Mouse (Mus musculus): ENCODE results near the gene Brix1. TPM values are rescaled to one million over a fixed set of nuclear protein-coding genes. Genes with fewer than 3 reads are reported as not detected.

Brix1 gene
- polyA plus RNA-seq, 1 experiment from 2014 or later: 64.9 TPM

GRCm38 (mm10) chr15:10490101-10490500, 4.4 kb upstream of the Brix1 start:
- H3K27me3 ChIP-seq: no peaks in the 10 kb centered on the region
- no peaks in the 10 kb centered on the region for H3K9me3 ChIP-seq
- H3K4me3 ChIP-seq: no peak overlapping the region
- H3K4me2 ChIP-seq: no peak overlapping the region
- H3K27ac ChIP-seq: no peak overlapping the region
- H3K4me1 ChIP-seq (replicated peaks): peaks cover 9% of the 10 kb centered on the region
- H3K36me3 ChIP-seq: peaks cover 30% of the 10 kb centered on the region
- 87% methylated on average over 5 of the region's 5 CpGs for WGBS
- no peak overlapping the region for H3K9ac ChIP-seq
- ATAC-seq (ENCODE audit: low FRiP score): no peak

- Histone ChIP-seq H3K9me3 (no peaks in the 10 kb centered on the region), H3K4me3 (peak overlapping the region; percentile 80), H3K27me3 (no peaks in the 10 kb centered on the region), H3K4me1 (replicated peaks) (peaks cover 19% of the 10 kb centered on the region), H3K36me3 (peaks cover 23% of the 10 kb centered on the region), H3K9ac (peak overlapping the region; percentile 58; the same call in 1 of the 2 replicates), H3K4me2 (peak overlapping the region; percentile 73), H3K27ac (no peak overlapping the region)
- WGBS: 68% methylated on average over 2 of the region's 2 CpGs
- no peak for ATAC-seq (ENCODE audit: low FRiP score)
Observed at GRCm38 (mm10) chr15:10487246-10487645, 1.5 kb upstream of the Brix1 start.

- Histone ChIP-seq H3K27me3 (no peaks in the 10 kb centered on the region), H3K9me3 (no peaks in the 10 kb centered on the region), H3K4me1 (replicated peaks) (peaks cover 19% of the 10 kb centered on the region), H3K9ac (peak overlapping the region; percentile 85), H3K27ac (peak overlapping the region; percentile 80), H3K4me2 (peak overlapping the region; percentile 73), H3K36me3 (peaks cover 24% of the 10 kb centered on the region), H3K4me3 (peak overlapping the region; percentile 80)
- peak; percentile 79 for ATAC-seq (ENCODE audit: low FRiP score)
- WGBS: 2% methylated on average over 18 of the region's 18 CpGs
Observed at GRCm38 (mm10) chr15:10486365-10486839, 655 bp upstream of the Brix1 start.

GRCm38 (mm10) chr15:10470941-10471340, 14.8 kb downstream of the Brix1 start:
- Histone ChIP-seq H3K36me3 (peaks cover 14% of the 10 kb centered on the region), H3K27ac (no peak overlapping the region), H3K4me1 (replicated peaks) (peaks cover 23% of the 10 kb centered on the region), H3K4me2 (peak overlapping the region; percentile 82), H3K9me3 (no peaks in the 10 kb centered on the region), H3K4me3 (peak overlapping the region; percentile 88), H3K9ac (peak overlapping the region; percentile 90), H3K27me3 (no peaks in the 10 kb centered on the region)
- 13% methylated on average over 3 of the region's 3 CpGs for whole genome bisulfite sequencing
- ATAC-seq (ENCODE audit: low FRiP score): no peak; the same call in 1 of the 2 replicates

- peaks cover 23% of the 10 kb centered on the region for H3K4me1 ChIP-seq (replicated peaks)
- peak within 1 kb of the TSS; percentile 82 for H3K4me2 ChIP-seq
- WGBS: under 1% methylated on average over 43 of the region's 87 CpGs
- peak within 1 kb of the TSS; percentile 88 for H3K4me3 ChIP-seq
- H3K27ac ChIP-seq: peak within 1 kb of the TSS; percentile 91
- peak within 1 kb of the TSS; percentile 90 for H3K9ac ChIP-seq
- peak; percentile 96 for ATAC-seq (ENCODE audit: low FRiP score)
- no peaks in the 10 kb centered on the region for H3K27me3 ChIP-seq
- H3K9me3 ChIP-seq: no peaks in the 10 kb centered on the region
- H3K36me3 ChIP-seq: peaks cover 8% of the 10 kb centered on the region
Observed at GRCm38 (mm10) chr15:10470151-10470831, 15.5 kb downstream of the Brix1 start, which contains the start of gene Dnajc21. Gene Dnajc21 (minus strand): TSS chr15:10470516.

- Histone ChIP-seq H3K9me3 (no peaks in the 10 kb centered on the region), H3K4me3 (peak overlapping the region; percentile 88), H3K36me3 (0 out of 2 replicates have a peak, but pooled peaks cover 5% of the 10 kb centered on the region), H3K4me1 (replicated peaks) (peaks cover 23% of the 10 kb centered on the region), H3K9ac (peak overlapping the region; percentile 90), H3K4me2 (peak overlapping the region; percentile 82), H3K27ac (peak overlapping the region; percentile 91), H3K27me3 (no peaks in the 10 kb centered on the region)
- ATAC-seq (ENCODE audit: low FRiP score): peak; percentile 21
- WGBS: under 1% methylated on average over 38 of the region's 40 CpGs
Observed at GRCm38 (mm10) chr15:10469641-10470150, 16.1 kb downstream of the Brix1 start.

- H3K27ac ChIP-seq: no peak overlapping the region
- no peaks in the 10 kb centered on the region for H3K27me3 ChIP-seq
- H3K9me3 ChIP-seq: no peaks in the 10 kb centered on the region
- peak overlapping the region; percentile 88 for H3K4me3 ChIP-seq
- ATAC-seq (ENCODE audit: low FRiP score): no peak
- H3K4me1 ChIP-seq (replicated peaks): peaks cover 23% of the 10 kb centered on the region
- no peaks in the 10 kb centered on the region for H3K36me3 ChIP-seq
- peak overlapping the region; percentile 82 for H3K4me2 ChIP-seq
- H3K9ac ChIP-seq: no peak overlapping the region
- WGBS: 91% methylated on average over 3 of the region's 3 CpGs
Observed at GRCm38 (mm10) chr15:10468761-10469160, 17.0 kb downstream of the Brix1 start.

GRCm38 (mm10) chr15:10464678-10465077, 21.1 kb downstream of the Brix1 start:
- no peak overlapping the region for H3K9ac ChIP-seq
- H3K36me3 ChIP-seq: peaks cover 26% of the 10 kb centered on the region
- H3K27ac ChIP-seq: no peak overlapping the region
- H3K4me3 ChIP-seq: no peak overlapping the region
- H3K9me3 ChIP-seq: no peaks in the 10 kb centered on the region
- peaks cover 20% of the 10 kb centered on the region for H3K4me1 ChIP-seq (replicated peaks)
- no peak overlapping the region for H3K4me2 ChIP-seq
- WGBS: 97% methylated on average over 3 of the region's 3 CpGs
- no peaks in the 10 kb centered on the region for H3K27me3 ChIP-seq
- no peak for ATAC-seq (ENCODE audit: low FRiP score)

GRCm38 (mm10) chr15:10463555-10463954, 22.2 kb downstream of the Brix1 start:
- peaks cover 9% of the 10 kb centered on the region for H3K4me1 ChIP-seq (replicated peaks)
- H3K9me3 ChIP-seq: no peaks in the 10 kb centered on the region
- no peaks in the 10 kb centered on the region for H3K27me3 ChIP-seq
- WGBS: 92% methylated on average over 5 of the region's 5 CpGs
- peaks cover 35% of the 10 kb centered on the region for H3K36me3 ChIP-seq
- H3K9ac ChIP-seq: no peak overlapping the region
- ATAC-seq (ENCODE audit: low FRiP score): no peak
- H3K4me2 ChIP-seq: no peak overlapping the region
- H3K4me3 ChIP-seq: no peak overlapping the region
- no peak overlapping the region for H3K27ac ChIP-seq

- no peak overlapping the region for H3K4me2 ChIP-seq
- no peaks in the 10 kb centered on the region for H3K4me1 ChIP-seq (replicated peaks)
- WGBS: 94% methylated on average over 12 of the region's 12 CpGs
- H3K27ac ChIP-seq: no peak overlapping the region
- peaks cover 54% of the 10 kb centered on the region for H3K36me3 ChIP-seq
- no peak overlapping the region for H3K9ac ChIP-seq
- no peak overlapping the region for H3K4me3 ChIP-seq
- H3K27me3 ChIP-seq: no peaks in the 10 kb centered on the region
- H3K9me3 ChIP-seq: no peaks in the 10 kb centered on the region
- no peak for ATAC-seq (ENCODE audit: low FRiP score)
Observed at GRCm38 (mm10) chr15:10460986-10461385, 24.8 kb downstream of the Brix1 start.

- Histone ChIP-seq H3K9me3 (no peaks in the 10 kb centered on the region), H3K27ac (no peak overlapping the region), H3K27me3 (no peaks in the 10 kb centered on the region), H3K4me3 (no peak overlapping the region), H3K36me3 (peaks cover 60% of the 10 kb centered on the region), H3K4me2 (no peak overlapping the region), H3K4me1 (replicated peaks) (no peaks in the 10 kb centered on the region), H3K9ac (no peak overlapping the region)
- no peak for ATAC-seq (ENCODE audit: low FRiP score)
- 91% methylated on average over 3 of the region's 3 CpGs for WGBS
Observed at GRCm38 (mm10) chr15:10447102-10447501, 38.6 kb downstream of the Brix1 start.

GRCm38 (mm10) chr15:10442275-10442674, 43.5 kb downstream of the Brix1 start:
- no peaks in the 10 kb centered on the region for H3K9me3 ChIP-seq
- no peak overlapping the region for H3K4me3 ChIP-seq
- no peak overlapping the region for H3K9ac ChIP-seq
- peaks cover 47% of the 10 kb centered on the region for H3K36me3 ChIP-seq
- H3K27me3 ChIP-seq: no peaks in the 10 kb centered on the region
- H3K4me2 ChIP-seq: no peak overlapping the region
- no peak overlapping the region for H3K27ac ChIP-seq
- 88% methylated on average over 1 of the region's 1 CpGs for WGBS
- no peaks in the 10 kb centered on the region for H3K4me1 ChIP-seq (replicated peaks)
- ATAC-seq (ENCODE audit: low FRiP score): no peak

- ATAC-seq (ENCODE audit: low FRiP score): no peak
- Histone ChIP-seq H3K4me2 (no peak overlapping the region), H3K9me3 (no peaks in the 10 kb centered on the region), H3K4me3 (no peak overlapping the region), H3K36me3 (peaks cover 45% of the 10 kb centered on the region), H3K27ac (no peak overlapping the region), H3K4me1 (replicated peaks) (no peaks in the 10 kb centered on the region), H3K27me3 (no peaks in the 10 kb centered on the region), H3K9ac (no peak overlapping the region)
- 95% methylated on average over 9 of the region's 9 CpGs for WGBS
Observed at GRCm38 (mm10) chr15:10441493-10441892, 44.3 kb downstream of the Brix1 start.
